Mouse (Mus musculus) stomach, embryonic 14.5 days (tissue): ENCODE measurements at regions not wholly inside any gene's neighbourhood (a gene's known extent, or its start where the extent isn't known, plus 50 kb on each side); places are given as distances from the start of the nearest gene placed in this dataset.

ENCODE experiments used
- ATAC-seq: fragments of 200-750 bp; cut with Nextera tagmentation; 2 replicates; pipeline ENCODE4 v1.8.0; 2017; ENCODE audit warnings: low read depth, moderate TSS enrichment; ENCODE audit not compliant: insufficient number of reproducible peaks, insufficient read depth, low FRiP score
- H3K27ac ChIP-seq: fragments of 300-500 bp; sonication (generic); 2 replicates; pipeline ENCODE4 v1.5.1; 2014; ENCODE audit warnings: mild to moderate bottlenecking, low read length, moderate library complexity, mixed read lengths
- H3K27me3 ChIP-seq: fragments of 300-500 bp; sonication (generic); 2 replicates; pipeline ENCODE4 v1.6.1; 2014; ENCODE audit warnings: low read length, control low read depth, mixed read lengths; ENCODE audit not compliant: control insufficient read depth, insufficient read depth
- H3K36me3 ChIP-seq: fragments of 300-500 bp; sonication (generic); 2 replicates; pipeline ENCODE4 v1.6.1; 2014; ENCODE audit warnings: mild to moderate bottlenecking, control low read depth, low read length, moderate library complexity, mixed read lengths; ENCODE audit not compliant: control insufficient read depth, insufficient read depth
- H3K4me1 ChIP-seq: fragments of 300-500 bp; sonication (generic); 2 replicates; pipeline ENCODE4 v1.6.1; 2014; ENCODE audit warnings: low read length, control low read depth, mixed read lengths; ENCODE audit not compliant: control insufficient read depth, insufficient read depth
- H3K4me2 ChIP-seq: fragments of 300-500 bp; sonication (generic); replicated peaks from 2 replicates; pipeline ENCODE4 v1.6.1; 2014; ENCODE audit warnings: low read depth, low read length, control low read depth
- H3K4me3 ChIP-seq: fragments of 300-500 bp; sonication (generic); 2 replicates; pipeline ENCODE4 v1.5.1; 2014; ENCODE audit warnings: low read depth, low read length, control low read depth
- H3K9ac ChIP-seq: fragments of 300-500 bp; sonication (generic); replicated peaks from 2 replicates; pipeline ENCODE4 v1.6.1; 2014; ENCODE audit warnings: low read depth, mild to moderate bottlenecking, control low read depth, low read length, moderate library complexity, mixed read lengths
- H3K9me3 ChIP-seq: fragments of 300-500 bp; sonication (generic); 2 replicates; pipeline ENCODE4 v1.6.1; 2016; ENCODE audit warnings: low read depth, low read length, control low read depth; ENCODE audit not compliant: control insufficient read depth
- WGBS: fragments of 180-500 bp; shearing (Covaris S2); extraction: QIAGEN DNeasy Blood & Tissue Kit; methylation state at CpG from one replicate; pipeline ENCODE4 v1.1.7; 2014; 5-methylcytosine and 5-hydroxymethylcytosine counted together

GRCm38 (mm10) chr11:79756305-79756846 is 165.4 kb downstream of the Rab11fip4 start:
- no peaks in the 10 kb centered on the region for H3K9me3 ChIP-seq
- no peaks in the 10 kb centered on the region for H3K36me3 ChIP-seq
- no peak overlapping the region for H3K9ac ChIP-seq
- WGBS: 81% methylated on average over 9 of the region's 9 CpGs
- no peak overlapping the region for H3K4me2 ChIP-seq
- H3K27ac ChIP-seq: no peak overlapping the region
- H3K4me1 ChIP-seq: 0 out of 2 replicates have a peak, but pooled peaks cover 4% of the 10 kb centered on the region
- no peak overlapping the region for H3K4me3 ChIP-seq
- ATAC-seq: no peak
- H3K27me3 ChIP-seq: no peaks in the 10 kb centered on the region

DNA sequence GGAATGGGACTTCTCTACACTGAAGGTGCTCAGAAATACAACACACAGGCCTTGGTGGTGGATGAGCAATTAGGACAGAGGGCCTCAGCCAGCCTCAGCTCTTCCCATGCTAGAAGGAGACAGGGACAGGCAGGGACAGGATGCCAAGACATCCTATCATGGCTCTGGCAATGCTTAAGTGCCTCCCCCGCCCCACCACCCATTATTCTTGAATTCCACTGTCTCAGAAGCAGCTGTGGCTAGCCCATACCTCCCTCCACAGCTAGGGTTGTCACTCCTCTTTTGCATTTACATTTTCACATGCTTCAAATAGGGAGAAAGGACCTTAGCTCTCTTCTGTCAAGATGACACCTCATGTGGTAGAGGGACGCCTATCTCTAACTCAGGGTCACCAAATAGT is 162.5 kb downstream of the Rab11fip4 start:
- Histone ChIP-seq H3K27ac (no peak overlapping the region), H3K36me3 (no peaks in the 10 kb centered on the region), H3K9me3 (no peaks in the 10 kb centered on the region), H3K9ac (no peak overlapping the region), H3K4me3 (no peak overlapping the region), H3K27me3 (no peaks in the 10 kb centered on the region), H3K4me2 (no peak overlapping the region), H3K4me1 (0 out of 2 replicates have a peak, but pooled peaks cover 4% of the 10 kb centered on the region)
- ATAC-seq: no peak
- 86% methylated on average over 2 of the region's 2 CpGs for WGBS

DNA sequence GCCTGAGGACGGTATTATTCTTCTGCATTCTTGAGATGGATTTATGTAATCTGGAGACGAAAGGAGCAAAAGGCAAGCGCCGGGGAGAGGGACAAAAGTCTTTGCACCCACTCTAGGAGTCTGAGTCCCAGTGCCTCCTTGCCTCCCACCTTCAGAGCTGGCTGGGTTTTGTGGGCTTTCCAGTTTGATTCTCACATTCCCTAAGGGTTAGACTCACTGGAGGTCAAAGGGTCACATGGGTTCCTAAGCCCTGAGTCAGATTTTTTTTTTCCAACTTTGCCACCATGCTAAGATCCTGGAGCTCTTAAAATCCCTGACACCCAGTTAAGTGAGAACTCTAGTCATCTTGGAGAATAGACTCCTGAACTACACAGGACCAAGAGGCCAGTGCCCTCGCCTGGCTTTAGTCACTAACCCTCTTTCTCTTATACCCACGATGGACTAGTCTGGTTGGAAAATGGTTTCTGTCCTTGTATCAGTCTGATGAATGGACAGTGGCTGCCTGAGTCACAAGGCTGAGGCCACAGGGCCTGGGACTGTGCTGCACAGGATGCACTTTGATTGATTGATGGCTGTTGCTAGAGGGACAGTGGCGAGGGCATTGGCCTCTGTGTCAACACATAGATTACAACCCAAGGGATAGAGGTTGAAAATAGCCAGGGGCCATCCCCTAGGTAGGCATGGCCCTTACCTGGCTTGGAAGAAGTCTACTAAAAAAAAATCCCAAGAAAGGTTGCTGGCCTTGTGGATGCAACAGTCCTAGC is 161.9 kb downstream of the Rab11fip4 start:
- H3K9ac ChIP-seq: no peak overlapping the region
- H3K4me3 ChIP-seq: no peak overlapping the region
- no peaks in the 10 kb centered on the region for H3K9me3 ChIP-seq
- ATAC-seq: no peak
- H3K4me1 ChIP-seq: 0 out of 2 replicates have a peak, but pooled peaks cover 4% of the 10 kb centered on the region
- no peaks in the 10 kb centered on the region for H3K36me3 ChIP-seq
- WGBS: 59% methylated on average over 7 of the region's 7 CpGs
- H3K27me3 ChIP-seq: no peaks in the 10 kb centered on the region
- no peak overlapping the region for H3K4me2 ChIP-seq
- peak overlapping the region; percentile 39; the same call in 1 of the 2 replicates for H3K27ac ChIP-seq

DNA sequence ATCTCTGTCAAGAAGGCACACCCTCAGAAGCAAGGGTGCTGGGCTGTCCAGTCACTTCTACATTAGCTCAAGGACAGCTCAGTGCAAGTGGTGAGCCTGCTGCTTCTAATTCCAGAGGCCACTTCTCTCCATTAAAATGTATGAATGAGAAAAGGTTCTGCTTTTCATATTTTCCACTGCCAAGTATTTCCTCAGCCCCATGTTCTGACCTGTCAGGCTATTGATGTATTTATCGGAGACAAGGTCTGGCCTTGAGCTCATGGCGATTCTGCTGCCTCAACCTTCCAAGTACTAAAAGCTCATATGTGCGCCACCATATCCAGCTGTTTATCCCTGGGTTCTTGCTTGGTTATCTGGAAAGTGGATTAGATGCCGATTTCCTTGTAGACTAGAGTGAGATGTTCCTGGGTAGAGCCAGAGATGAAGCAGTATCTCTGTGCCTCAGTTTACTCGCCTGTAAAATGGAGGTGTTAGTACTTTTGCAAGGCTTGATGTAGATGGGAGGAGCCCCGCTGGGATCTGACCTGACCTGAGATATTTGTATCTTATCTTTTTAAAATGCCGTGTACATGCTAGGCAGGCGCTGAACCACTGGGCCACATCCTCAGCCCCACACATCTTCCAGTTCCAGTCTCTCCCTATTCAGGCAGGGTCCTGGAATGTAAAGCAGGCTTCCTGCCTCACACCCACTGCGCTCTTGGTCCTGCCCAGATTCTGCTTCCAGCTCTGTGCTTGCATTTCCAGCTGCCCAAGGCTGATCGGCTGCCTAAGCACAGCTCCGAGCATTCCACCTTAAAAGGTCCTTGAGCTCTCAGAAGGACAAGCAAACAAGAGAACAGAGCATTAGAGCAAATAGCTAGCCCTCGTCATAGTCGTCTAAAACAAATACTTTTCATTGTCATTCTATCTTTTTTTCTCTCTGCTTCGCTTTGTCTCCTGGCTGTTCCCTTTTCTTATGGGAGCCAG is 161.0 kb downstream of the Rab11fip4 start:
- H3K4me1 ChIP-seq: 0 out of 2 replicates have a peak, but pooled peaks cover 4% of the 10 kb centered on the region
- H3K27me3 ChIP-seq: no peaks in the 10 kb centered on the region
- H3K36me3 ChIP-seq: no peaks in the 10 kb centered on the region
- H3K9ac ChIP-seq: no peak overlapping the region
- peak overlapping the region; percentile 39; the same call in 1 of the 2 replicates for H3K27ac ChIP-seq
- ATAC-seq: peak; percentile 50; the same call in 1 of the 2 replicates
- H3K9me3 ChIP-seq: no peaks in the 10 kb centered on the region
- H3K4me2 ChIP-seq: no peak overlapping the region
- WGBS: 52% methylated on average over 14 of the region's 14 CpGs
- H3K4me3 ChIP-seq: no peak overlapping the region

GRCm38 (mm10) chr11:79750943-79751342 is 159.9 kb downstream of the Rab11fip4 start:
- Histone ChIP-seq H3K9ac (no peak overlapping the region), H3K36me3 (no peaks in the 10 kb centered on the region), H3K4me1 (0 out of 2 replicates have a peak, but pooled peaks cover 4% of the 10 kb centered on the region), H3K4me3 (no peak overlapping the region), H3K27me3 (no peaks in the 10 kb centered on the region), H3K4me2 (no peak overlapping the region), H3K27ac (no peak overlapping the region), H3K9me3 (no peaks in the 10 kb centered on the region)
- 82% methylated on average over 2 of the region's 2 CpGs for WGBS
- no peak for ATAC-seq

DNA sequence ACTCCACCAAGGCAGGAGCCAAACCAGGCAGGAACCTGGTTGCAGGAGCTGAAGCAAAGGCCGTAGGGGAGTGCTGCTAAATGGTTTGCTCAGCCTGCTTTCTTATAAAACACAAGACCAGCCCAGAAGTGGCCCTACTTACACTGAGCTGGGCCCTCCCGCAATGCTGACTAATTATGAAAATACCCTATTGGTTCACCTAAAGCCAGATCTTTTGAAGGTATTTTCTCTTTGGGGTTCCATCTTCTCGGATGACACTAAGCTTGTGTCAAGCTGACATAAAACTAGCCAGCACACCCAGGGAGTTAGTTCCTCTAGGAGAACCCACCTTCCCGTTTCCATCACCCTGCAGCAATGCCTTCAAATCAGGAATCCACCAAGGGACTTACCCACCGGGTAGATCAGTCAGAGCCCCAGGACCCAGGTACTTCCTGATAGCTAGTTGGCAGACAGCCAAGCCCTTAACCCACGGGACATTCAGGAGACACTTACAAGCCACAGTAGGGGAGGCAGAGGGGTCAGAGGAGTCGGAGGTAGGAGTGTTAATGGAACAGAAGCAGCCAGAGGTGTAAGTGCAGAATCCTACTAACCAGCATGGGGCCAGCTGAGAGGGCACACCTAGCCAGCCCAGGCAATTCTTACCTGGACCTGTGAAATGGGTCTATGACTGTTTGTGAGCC is 158.9 kb downstream of the Rab11fip4 start:
- no peak overlapping the region for H3K9ac ChIP-seq
- H3K4me2 ChIP-seq: no peak overlapping the region
- H3K27ac ChIP-seq: no peak overlapping the region
- H3K36me3 ChIP-seq: no peaks in the 10 kb centered on the region
- no peak overlapping the region for H3K4me3 ChIP-seq
- ATAC-seq: no peak
- WGBS: 58% methylated on average over 7 of the region's 7 CpGs
- H3K27me3 ChIP-seq: no peaks in the 10 kb centered on the region
- H3K4me1 ChIP-seq: 0 out of 2 replicates have a peak, but pooled peaks cover 4% of the 10 kb centered on the region
- no peaks in the 10 kb centered on the region for H3K9me3 ChIP-seq

GRCm38 (mm10) chr11:79749141-79749540 is 158.1 kb downstream of the Rab11fip4 start:
- no peak overlapping the region for H3K4me2 ChIP-seq
- ATAC-seq: no peak

More at GRCm38 (mm10) chr11:79749141-79749540, 158.1 kb downstream of the Rab11fip4 start:
- Histone ChIP-seq H3K27ac (no peak overlapping the region), H3K27me3 (no peaks in the 10 kb centered on the region), H3K9me3 (no peaks in the 10 kb centered on the region), H3K9ac (no peak overlapping the region), H3K4me1 (0 out of 2 replicates have a peak, but pooled peaks cover 4% of the 10 kb centered on the region), H3K4me3 (no peak overlapping the region), H3K36me3 (no peaks in the 10 kb centered on the region)
- WGBS: 98% methylated on average over 10 of the region's 10 CpGs
